Mouse (Mus musculus) granulocyte monocyte progenitor cell, adult 5-6 weeks (primary cell): ENCODE data around the gene Mrpl24. TPM values are rescaled to one million over a fixed set of nuclear protein-coding genes. Genes with fewer than 3 reads are reported as not detected.

Experiments
- ATAC-seq: replicated peaks from 2 replicates; pipeline ENCODE4 v1.8.0; 2016; ENCODE audit warnings: mild to moderate bottlenecking, moderate TSS enrichment, inconsistent platforms; ENCODE audit not compliant: poor library complexity, severe bottlenecking
- total RNA-seq, 2 experiments: library from RNA; stranded (forward) in 1 of 2; stranded (reverse) in 1 of 2; fragments of 200-712, 200-1000 nt in 1 of 2; fragments of >200 nt in 1 of 2; fragmentation: Nextera tagmentation in 1 of 2; gene quantifications; 2 replicates each; pipeline ENCODE4 v1.2.3; 2014 to 2017

The Mrpl24 gene
- total RNA-seq, 2 experiments from 2014 or later = 134 to 165 TPM

DNA sequence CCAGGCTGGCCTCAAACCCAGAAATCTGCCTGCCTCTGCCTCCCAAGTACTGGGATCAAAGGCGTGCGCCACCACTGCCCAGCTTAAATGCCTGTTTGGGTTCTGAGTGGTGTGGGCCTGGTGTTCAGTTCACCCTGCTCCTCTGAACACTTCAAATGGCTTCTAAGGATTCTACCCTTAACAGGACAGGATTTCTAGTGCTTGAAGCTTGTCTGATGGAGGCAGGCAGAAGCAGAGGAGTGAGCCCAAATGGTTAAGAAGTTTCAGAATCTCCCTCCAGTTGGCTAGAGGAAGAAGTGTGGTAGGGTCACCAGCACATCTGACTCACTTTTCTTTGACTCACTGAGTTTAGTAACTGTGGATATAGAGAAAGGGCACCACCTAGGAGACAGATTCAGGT is 9.9 kb upstream of the Mrpl24 start:
- ATAC-seq = no peak

- ATAC-seq = no peak
Observed at GRCm38 (mm10) chr3:87909874-87910273, 9.4 kb upstream of the Mrpl24 start.

DNA sequence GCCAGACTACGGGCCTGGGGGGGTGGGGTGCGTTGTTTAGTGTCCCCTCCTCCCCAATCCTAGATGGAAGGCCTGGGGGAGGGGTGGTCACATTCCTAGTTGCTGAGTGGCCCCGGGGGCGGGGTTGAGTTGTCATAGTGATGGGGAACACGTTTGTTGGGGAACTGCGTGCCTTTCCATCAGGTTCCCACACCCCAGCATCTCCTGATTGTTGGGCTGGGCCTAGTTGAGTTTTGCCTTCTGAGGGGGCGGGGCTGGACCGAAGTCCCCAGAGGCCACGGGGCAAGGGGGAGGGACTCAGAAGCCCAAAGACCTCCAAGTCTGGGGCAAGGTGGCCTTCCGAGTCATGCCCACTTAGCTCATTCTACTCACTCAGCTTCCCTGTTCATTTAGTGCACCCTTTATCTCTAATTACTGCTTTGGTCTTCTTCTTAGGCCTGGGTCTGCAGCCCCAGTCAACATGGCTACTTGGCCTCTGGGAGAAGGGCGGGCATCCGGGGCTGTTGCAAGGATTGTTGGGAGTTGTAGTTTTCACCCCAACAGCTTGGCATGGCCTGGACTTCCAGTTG is 8.6 kb upstream of the Mrpl24 start:
- ATAC-seq = no peak

GRCm38 (mm10) chr3:87913491-87913890 is 5.8 kb upstream of the Mrpl24 start:
- no peak for ATAC-seq

DNA sequence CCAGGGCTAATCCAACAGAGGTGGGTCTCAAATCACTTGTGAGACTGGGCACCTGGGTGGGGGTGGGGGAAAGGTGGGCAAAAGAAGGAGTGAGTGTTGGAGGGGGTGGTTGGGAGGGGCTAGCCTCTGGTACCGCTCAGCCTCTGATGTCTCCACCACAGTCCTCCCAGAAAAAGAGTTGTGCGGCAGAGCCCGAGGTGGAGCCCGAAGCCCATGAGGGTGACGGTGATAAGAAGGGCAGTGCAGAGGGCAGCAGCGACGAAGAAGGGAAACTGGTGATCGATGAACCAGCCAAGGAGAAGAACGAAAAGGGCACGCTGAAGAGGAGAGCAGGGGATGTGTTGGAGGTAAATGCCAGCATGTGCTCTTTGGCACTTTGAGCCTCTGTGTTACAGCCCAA is 5.4 kb upstream of the Mrpl24 start:
- no peak for ATAC-seq

- no peak for ATAC-seq
Observed at GRCm38 (mm10) chr3:87916990-87917389, 2.3 kb upstream of the Mrpl24 start.

GRCm38 (mm10) chr3:87918551-87918950 is 755 bp upstream of the Mrpl24 start:
- ATAC-seq = no peak

DNA sequence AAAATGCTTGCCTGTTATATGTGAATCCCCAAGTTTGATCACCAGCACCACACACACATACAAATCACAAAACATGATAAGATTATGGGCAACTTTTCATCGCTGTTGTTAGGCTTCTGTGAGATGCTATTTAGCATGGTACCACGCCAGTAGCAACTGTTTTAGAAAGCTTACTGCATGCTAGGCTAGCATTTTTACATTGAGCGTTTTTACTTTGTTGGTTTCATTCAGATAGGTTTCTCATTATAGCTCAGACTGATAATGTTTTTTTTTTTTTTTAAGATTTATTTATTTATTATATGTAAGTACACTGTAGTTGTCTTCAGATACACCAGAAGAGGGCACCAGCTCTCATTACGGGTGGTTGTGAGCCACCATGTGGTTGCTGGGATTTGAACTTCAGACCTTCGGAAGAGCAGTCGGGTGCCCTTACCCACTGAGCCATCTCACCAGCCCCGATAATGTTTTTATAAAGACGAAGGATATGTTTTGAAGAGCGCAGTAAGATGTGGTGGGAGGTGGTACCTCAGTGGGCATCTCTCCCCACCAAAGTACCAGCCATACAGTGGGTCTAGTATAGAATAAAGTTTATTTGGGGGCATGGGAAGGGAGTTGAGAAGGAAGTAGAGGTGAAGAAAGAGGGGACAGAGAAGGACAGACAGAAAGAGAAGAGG is 1.1 kb downstream of the Mrpl24 start:
- ATAC-seq = no peak

- no peak for ATAC-seq
Observed at GRCm38 (mm10) chr3:87924996-87925395, 5.7 kb downstream of the Mrpl24 start.

- no peak for ATAC-seq
Observed at GRCm38 (mm10) chr3:87927452-87927851, 8.1 kb downstream of the Mrpl24 start.

DNA sequence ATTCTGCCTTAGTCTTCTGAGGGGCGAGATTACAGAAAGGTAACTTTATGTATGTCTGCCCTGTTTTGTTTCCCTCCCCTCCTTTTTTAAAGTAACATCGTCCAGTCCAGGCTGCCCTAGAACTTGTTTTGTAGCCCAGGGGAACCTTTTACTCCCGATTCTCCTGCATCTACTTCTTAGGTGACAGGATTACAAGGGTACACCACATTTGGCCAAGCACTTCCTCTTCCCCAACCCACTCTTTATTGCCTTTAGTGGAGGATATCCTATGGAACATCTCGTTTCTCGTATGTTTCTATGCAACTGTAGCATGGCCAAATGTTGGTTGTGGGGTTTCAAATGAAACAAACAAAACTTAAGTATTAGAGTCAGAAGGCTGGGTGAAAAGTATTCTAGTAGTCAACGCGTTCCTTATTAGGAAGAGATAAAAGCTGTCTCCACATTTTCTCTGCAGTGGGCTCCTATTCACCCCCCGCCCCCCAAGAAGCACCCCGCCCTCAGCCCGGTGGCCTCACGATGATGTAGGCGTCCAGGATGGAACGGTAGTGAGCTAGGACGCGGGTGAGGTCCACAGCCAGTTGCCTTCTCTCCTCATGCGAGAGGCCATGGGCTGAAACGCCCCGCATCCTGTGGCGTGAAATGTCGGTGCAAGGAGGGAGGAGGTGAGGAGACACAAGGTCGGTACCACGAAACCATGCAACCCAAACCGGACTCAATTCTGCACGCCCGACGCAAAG is 10.2 kb downstream of the Mrpl24 start:
- peak; percentile 42 for ATAC-seq

DNA sequence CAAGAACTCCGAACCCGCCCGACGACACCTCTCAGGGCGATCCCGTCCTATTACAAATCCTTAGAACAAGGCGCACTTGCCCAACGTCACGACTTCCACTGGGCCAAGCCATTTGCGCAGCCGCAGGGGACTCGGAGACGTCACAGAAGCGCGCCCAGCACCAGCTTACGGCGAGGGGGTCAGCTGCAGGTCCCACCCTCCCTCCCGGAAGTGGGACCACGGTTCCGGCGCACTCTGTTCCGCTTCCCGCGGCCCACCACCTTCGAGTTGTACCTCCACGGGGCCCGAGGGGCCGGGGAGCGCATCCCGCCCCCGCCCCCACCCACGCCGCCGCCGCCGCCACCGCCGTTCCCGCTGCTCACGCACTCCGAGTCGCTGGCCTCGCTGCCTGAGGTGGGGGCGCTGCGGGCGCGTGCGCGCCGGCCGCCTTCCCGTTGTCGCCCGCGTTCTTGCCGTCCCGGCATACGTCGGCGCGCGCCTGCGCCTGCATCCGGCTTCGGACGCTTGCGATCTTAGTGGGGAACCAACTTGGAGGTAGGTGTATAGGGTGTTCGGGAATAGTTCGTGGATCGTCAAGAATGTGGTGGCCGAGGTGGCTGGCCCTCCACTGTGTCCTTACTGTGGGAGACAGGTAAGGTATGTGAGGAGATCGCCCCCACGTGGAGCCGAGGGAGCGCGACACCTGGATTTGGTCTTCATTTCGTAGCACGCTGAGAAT is 10.9 kb downstream of the Mrpl24 start, which contains the start of the genes Isg20l2 and Rrnad1:
Gene Isg20l2, plus strand, starts transcription at position 237 of the 718 bp plus-strand sequence.
Gene Rrnad1, minus strand, starts transcription at position 640 of the 718 bp plus-strand sequence.
- ATAC-seq = peak; percentile 94

- no peak for ATAC-seq
Observed at GRCm38 (mm10) chr3:87934026-87934425, 14.7 kb downstream of the Mrpl24 start.

- no peak for ATAC-seq
Observed at GRCm38 (mm10) chr3:87934501-87934900, 15.2 kb downstream of the Mrpl24 start.

- no peak for ATAC-seq
Observed at GRCm38 (mm10) chr3:87935201-87935600, 15.9 kb downstream of the Mrpl24 start.

GRCm38 (mm10) chr3:87935776-87936175 is 16.5 kb downstream of the Mrpl24 start:
- peak; percentile 81 for ATAC-seq

DNA sequence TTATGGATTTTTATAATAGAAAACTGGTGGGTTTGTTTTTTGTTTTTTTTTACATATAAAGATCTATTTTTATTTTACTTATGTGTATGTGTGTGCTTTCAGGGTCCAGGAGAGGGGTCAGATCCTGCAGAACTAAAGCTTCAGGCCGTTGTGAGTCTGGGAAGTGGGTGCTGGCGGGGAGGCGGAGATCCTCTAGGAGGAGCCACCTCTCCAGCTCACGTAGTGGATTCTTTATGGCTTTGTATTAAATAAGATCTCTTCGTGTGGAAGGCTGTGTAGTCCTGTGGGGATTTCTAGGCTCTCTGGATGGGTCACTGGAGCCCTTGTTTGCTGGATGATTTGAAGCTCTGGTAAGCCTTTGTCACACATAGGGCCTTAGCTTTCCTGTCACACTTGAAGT is 21.3 kb downstream of the Mrpl24 start:
- no peak for ATAC-seq

GRCm38 (mm10) chr3:87942471-87942870 is 23.2 kb downstream of the Mrpl24 start:
- no peak for ATAC-seq

DNA sequence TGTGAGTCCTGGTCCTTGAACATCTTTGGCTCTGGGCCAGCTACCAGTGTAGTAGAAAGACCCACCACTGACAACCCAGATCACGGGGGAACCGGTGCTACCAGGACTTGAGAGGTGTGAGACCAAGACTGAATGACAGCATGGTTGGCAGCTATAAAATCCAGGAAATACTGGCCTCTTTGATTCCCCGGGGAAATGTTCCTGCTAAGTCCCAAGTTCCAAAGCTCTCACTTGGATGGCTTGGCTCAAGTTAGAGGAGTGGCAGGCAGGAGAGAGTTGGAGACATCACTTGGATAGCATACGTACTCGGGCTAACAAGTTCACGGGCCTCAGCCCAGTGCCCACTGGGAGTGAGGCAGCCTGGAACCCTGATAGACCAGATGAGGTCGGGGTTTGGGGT is 24.3 kb downstream of the Mrpl24 start:
- no peak for ATAC-seq

- no peak for ATAC-seq
Observed at GRCm38 (mm10) chr3:87944838-87945600, 25.7 kb downstream of the Mrpl24 start.
